Mouse (Mus musculus): ENCODE data around the gene Dbp. TPM values are rescaled to one million over a fixed set of nuclear protein-coding genes. Genes with fewer than 3 reads are reported as not detected.

Dbp gene
- polyA plus RNA-seq, 1 experiment from 2014 or later: 3.3 TPM

DNA sequence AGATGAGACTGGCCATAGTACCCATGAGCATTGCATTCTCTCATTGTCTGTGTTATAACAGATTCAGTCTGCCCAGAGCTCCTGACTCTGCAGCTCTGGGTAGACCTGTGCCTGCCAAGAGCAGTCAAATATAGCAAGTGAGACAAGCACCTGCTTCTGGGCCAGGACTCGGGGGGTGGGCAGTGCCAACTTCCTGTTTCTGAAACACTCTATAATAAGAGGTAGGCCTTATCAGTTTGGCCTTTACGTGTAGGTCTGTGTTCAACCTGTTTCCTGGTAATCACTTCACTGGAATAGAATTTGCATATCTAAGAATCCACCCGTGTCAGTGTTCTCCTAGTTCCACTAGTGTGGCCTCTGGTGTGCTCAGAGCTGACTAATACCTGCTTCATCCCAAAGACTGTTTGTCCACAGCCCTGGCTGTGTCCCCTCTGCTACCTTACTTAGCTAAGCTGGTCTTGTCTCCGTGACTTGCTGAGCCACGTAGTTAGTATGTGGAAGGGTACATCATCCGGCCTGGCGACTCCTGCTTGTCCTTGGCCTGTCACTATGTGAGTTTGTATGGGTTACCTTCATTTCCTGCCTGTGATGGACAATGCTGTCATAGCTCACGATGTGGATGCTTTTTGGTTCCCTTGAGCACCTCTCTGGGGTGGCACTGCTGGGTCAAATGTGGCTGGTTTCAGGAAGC lies 23.7 kb upstream of the Dbp start:
- H3K27ac ChIP-seq (replicated peaks): no peak overlapping the region
- no peaks in the 10 kb centered on the region for H3K9me3 ChIP-seq (replicated peaks)
- H3K36me3 ChIP-seq: no peaks in the 10 kb centered on the region
- peaks cover 11% of the 10 kb centered on the region for H3K4me1 ChIP-seq
- H3K4me3 ChIP-seq (replicated peaks): no peak overlapping the region
- H3K27me3 ChIP-seq (replicated peaks): no peaks in the 10 kb centered on the region
- no peak overlapping the region for H3K9ac ChIP-seq (replicated peaks)
- no peak for ATAC-seq (ENCODE audit: low FRiP score)
- 84% methylated on average over 8 of the region's 8 CpGs for WGBS
- H3K4me2 ChIP-seq: no peak overlapping the region

DNA sequence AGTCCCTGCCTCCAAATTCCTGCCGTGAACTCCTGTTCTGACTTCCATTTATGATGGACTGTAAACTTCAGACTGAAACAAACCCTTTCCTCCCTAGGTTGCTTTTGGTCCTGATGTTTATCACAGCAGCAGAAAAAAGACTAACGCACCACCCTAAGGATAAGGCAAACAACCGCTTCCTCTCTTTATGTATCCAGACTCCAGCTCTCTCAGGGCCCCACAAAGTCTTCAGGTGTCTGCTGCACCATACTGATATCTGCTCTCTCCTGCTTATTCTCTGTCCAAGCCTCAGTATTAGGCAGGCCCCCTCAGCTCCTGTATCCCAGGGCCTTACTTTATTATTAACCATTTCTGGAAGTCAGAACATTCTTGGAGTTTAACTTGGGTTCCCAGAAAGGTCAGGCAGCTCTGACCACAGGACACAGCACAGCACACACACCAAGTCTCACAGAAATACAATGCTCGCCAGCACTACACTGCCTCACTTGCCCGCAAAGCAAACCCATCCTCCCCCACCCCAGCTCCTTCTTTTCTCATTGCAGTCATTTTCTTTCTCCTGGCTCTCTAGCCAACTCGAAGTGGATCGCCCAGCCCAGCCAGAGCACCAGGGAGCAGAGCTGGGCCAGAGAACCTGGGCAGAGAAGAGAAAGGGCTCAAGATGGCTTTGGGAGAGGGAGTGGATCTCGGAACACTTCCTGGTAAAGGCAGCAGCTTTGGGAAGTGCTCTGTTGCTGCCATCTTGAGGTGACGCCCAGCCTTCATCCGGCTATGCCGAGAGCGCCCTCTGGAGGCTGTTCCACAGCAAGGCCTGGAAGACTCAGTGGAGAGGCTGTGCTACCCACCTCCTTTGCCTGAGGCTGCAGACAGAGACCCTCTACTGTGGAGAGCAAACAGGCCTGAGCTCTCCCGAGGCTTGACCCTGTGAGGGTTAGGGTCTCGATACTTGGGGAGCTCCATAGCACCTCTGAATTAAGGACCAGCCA lies 22.5 kb upstream of the Dbp start:
- 29% methylated on average over 14 of the region's 14 CpGs for WGBS
- H3K27ac ChIP-seq (replicated peaks): peak overlapping the region; percentile 68

DNA sequence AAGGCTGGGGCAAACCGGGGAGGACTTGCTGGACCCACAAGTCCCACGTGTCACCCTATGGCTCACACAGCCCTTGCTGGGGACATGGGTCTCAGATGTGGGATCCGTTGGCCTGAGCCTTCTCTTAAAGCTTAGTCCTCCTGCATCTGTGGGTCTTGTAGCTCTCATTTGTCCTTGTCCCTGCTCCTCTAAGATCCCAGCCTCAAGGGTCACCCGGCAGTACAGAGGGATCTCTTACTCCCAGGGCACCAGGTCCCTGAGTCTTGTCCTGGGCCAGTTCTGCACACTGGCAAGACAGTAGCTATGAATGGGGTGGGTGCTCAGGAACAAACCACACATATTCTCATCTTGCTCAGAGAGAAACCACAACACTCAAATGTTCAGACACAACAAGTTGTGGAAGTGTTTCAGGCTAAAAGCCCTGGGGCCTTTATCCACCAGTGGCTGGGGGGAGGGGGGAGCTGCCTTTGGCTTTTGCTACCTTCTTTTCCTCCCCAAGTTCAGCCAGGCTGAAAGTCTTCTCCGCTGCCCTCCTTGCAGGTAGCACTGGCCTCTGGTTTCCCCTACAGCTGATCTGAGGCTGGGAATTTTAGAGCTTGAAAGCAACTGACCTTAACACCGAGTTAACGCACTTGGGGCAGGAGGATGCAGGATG lies 21.4 kb upstream of the Dbp start, which contains the start of gene Ntn5:
Ntn5 (plus strand) TSS at position 627 of the 655 bp plus-strand sequence.
- WGBS: 76% methylated on average over 7 of the region's 7 CpGs
- Histone ChIP-seq H3K9ac (replicated peaks) (no peak within 1 kb of the TSS), H3K4me2 (no peak within 1 kb of the TSS), H3K36me3 (no peaks in the 10 kb centered on the region), H3K9me3 (replicated peaks) (no peaks in the 10 kb centered on the region), H3K27me3 (replicated peaks) (no peaks in the 10 kb centered on the region), H3K27ac (replicated peaks) (no peak within 1 kb of the TSS), H3K4me3 (replicated peaks) (no peak within 1 kb of the TSS), H3K4me1 (peaks cover 12% of the 10 kb centered on the region)
- no peak for ATAC-seq (ENCODE audit: low FRiP score)

More for the DNA sequence above, 22.5 kb upstream of the Dbp start:
- peak overlapping the region; percentile 47 for H3K4me2 ChIP-seq
- ATAC-seq (ENCODE audit: low FRiP score): peak; percentile 68
- no peak overlapping the region for H3K4me3 ChIP-seq (replicated peaks)
- H3K9ac ChIP-seq (replicated peaks): no peak overlapping the region
- H3K36me3 ChIP-seq: no peaks in the 10 kb centered on the region
- no peaks in the 10 kb centered on the region for H3K9me3 ChIP-seq (replicated peaks)
- H3K4me1 ChIP-seq: peaks cover 12% of the 10 kb centered on the region
- no peaks in the 10 kb centered on the region for H3K27me3 ChIP-seq (replicated peaks)

DNA sequence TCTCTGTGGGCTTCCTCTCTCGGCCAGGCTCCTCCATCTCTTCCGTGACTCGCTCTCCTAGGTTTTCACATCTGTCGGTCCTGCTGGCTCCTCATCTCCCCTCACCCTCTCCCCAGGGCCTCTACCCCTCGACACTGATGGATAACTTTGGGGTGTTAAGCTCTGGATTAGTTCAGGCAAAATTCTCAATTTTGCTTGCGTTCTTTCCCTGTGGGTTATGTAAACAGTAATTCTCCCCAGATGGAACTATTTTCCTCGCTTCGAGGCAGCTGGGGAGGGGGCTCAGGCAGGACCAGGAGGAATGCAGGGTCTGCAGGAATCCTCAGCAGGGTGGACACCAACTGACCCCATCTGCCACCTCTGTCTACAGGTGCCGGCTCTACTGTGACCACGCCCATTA lies 19.1 kb upstream of the Dbp start:
- ATAC-seq (ENCODE audit: low FRiP score): no peak
- no peaks in the 10 kb centered on the region for H3K9me3 ChIP-seq (replicated peaks)
- H3K9ac ChIP-seq (replicated peaks): no peak overlapping the region
- WGBS: 67% methylated on average over 10 of the region's 10 CpGs
- no peaks in the 10 kb centered on the region for H3K36me3 ChIP-seq
- no peak overlapping the region for H3K4me2 ChIP-seq
- H3K4me3 ChIP-seq (replicated peaks): no peak overlapping the region
- no peak overlapping the region for H3K27ac ChIP-seq (replicated peaks)
- H3K4me1 ChIP-seq: peaks cover 12% of the 10 kb centered on the region
- H3K27me3 ChIP-seq (replicated peaks): no peaks in the 10 kb centered on the region

DNA sequence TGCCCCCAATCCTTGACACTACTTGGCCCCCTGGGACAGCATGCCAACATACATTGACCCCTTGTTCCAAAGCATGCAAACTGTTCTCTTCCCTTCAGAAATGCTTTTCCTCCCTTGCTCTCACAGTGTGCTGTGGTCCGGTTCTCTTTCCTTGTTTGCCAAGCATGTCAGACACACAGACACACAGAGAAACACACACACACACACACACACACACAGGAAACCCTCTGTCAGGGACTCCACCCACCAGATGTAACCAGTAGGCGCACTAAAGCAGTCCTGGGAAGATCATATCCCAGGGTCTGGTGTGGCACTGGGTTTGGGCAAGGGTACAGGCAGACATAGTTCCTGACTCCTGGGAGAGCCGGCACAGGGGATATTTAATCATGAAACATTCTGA lies 18.0 kb upstream of the Dbp start:
- H3K9me3 ChIP-seq (replicated peaks): no peaks in the 10 kb centered on the region
- no peak for ATAC-seq (ENCODE audit: low FRiP score)
- no peaks in the 10 kb centered on the region for H3K27me3 ChIP-seq (replicated peaks)
- no peak overlapping the region for H3K4me2 ChIP-seq
- no peaks in the 10 kb centered on the region for H3K36me3 ChIP-seq
- H3K27ac ChIP-seq (replicated peaks): no peak overlapping the region
- WGBS: 66% methylated on average over 3 of the region's 3 CpGs
- peaks cover 12% of the 10 kb centered on the region for H3K4me1 ChIP-seq
- H3K9ac ChIP-seq (replicated peaks): no peak overlapping the region
- H3K4me3 ChIP-seq (replicated peaks): no peak overlapping the region

DNA sequence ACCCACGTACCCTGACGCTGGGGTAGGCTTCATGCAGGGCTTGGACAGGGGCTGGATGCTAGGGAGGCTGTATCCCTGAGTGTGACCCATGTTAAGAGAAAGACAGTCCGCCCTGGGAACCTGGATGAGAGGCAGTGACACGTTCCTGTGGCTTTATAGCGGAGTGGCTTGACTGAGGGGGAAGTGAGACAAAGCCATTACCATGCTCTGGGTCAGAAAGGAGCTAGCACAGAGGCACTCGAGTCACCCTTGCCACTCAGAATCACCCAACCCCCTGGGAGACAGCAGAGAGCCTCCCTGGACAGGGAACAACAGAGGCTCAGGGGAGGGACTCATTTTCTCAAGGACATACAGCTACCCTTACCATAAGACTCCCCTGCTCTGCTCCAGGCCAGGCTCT lies 15.8 kb upstream of the Dbp start:
- ATAC-seq (ENCODE audit: low FRiP score): no peak
- 55% methylated on average over 6 of the region's 6 CpGs for WGBS
- H3K9me3 ChIP-seq (replicated peaks): no peaks in the 10 kb centered on the region
- H3K27ac ChIP-seq (replicated peaks): no peak overlapping the region
- no peak overlapping the region for H3K4me3 ChIP-seq (replicated peaks)
- H3K27me3 ChIP-seq (replicated peaks): no peaks in the 10 kb centered on the region
- no peaks in the 10 kb centered on the region for H3K36me3 ChIP-seq
- peaks cover 6% of the 10 kb centered on the region for H3K4me1 ChIP-seq
- H3K9ac ChIP-seq (replicated peaks): no peak overlapping the region
- H3K4me2 ChIP-seq: no peak overlapping the region

DNA sequence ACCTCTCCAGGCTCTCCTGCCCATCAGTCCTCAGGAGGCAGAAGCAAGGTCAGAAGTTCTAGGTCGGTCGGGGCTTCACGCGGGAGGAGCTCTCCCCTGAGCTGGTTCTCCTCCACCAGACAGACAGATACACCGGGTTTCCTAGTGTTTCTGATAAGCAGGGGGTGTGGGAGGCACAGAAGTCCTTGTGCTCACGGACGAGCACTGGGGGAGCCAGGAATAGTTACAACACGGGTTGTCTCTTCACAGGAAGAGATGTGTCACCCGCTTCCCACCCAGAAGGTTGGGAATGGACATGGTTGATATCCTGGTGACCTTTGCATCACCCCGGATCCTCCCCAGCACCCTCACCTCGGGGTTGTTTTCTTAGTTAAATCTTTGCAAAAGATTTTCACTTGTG lies 15.1 kb upstream of the Dbp start:
- 86% methylated on average over 11 of the region's 11 CpGs for WGBS
- no peak for ATAC-seq (ENCODE audit: low FRiP score)
- H3K4me3 ChIP-seq (replicated peaks): no peak overlapping the region

DNA sequence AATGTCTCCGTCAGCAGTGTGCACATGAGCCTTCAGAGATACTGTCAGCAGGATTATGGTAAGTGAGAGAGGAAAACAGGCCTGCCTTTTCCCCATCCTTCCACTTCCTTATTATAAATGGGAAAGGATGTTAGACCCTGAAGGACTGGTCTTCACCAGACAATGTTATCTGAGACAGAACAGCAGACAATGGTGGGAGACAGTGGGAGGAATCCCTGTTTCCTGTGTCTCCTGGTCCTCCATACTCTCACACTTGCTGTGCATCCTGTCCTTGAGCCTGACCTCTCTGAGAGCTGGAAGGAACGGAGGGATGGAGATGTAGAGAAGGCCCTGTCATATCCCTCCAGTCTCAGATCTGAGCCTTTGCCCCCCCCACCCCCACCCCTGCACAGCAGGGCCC lies 12.5 kb upstream of the Dbp start:
- no peak overlapping the region for H3K4me2 ChIP-seq
- no peak for ATAC-seq (ENCODE audit: low FRiP score)
- no peak overlapping the region for H3K9ac ChIP-seq (replicated peaks)
- no peaks in the 10 kb centered on the region for H3K9me3 ChIP-seq (replicated peaks)
- WGBS: 92% methylated on average over 2 of the region's 2 CpGs
- H3K27me3 ChIP-seq (replicated peaks): no peaks in the 10 kb centered on the region
- H3K36me3 ChIP-seq: no peaks in the 10 kb centered on the region
- H3K4me3 ChIP-seq (replicated peaks): no peak overlapping the region
- H3K4me1 ChIP-seq: no peaks in the 10 kb centered on the region
- H3K27ac ChIP-seq (replicated peaks): no peak overlapping the region

More for the DNA sequence above, 15.1 kb upstream of the Dbp start:
- H3K9ac ChIP-seq (replicated peaks): no peak overlapping the region
- no peaks in the 10 kb centered on the region for H3K36me3 ChIP-seq
- no peaks in the 10 kb centered on the region for H3K9me3 ChIP-seq (replicated peaks)
- no peak overlapping the region for H3K4me2 ChIP-seq
- no peaks in the 10 kb centered on the region for H3K27me3 ChIP-seq (replicated peaks)
- peaks cover 6% of the 10 kb centered on the region for H3K4me1 ChIP-seq
- no peak overlapping the region for H3K27ac ChIP-seq (replicated peaks)

DNA sequence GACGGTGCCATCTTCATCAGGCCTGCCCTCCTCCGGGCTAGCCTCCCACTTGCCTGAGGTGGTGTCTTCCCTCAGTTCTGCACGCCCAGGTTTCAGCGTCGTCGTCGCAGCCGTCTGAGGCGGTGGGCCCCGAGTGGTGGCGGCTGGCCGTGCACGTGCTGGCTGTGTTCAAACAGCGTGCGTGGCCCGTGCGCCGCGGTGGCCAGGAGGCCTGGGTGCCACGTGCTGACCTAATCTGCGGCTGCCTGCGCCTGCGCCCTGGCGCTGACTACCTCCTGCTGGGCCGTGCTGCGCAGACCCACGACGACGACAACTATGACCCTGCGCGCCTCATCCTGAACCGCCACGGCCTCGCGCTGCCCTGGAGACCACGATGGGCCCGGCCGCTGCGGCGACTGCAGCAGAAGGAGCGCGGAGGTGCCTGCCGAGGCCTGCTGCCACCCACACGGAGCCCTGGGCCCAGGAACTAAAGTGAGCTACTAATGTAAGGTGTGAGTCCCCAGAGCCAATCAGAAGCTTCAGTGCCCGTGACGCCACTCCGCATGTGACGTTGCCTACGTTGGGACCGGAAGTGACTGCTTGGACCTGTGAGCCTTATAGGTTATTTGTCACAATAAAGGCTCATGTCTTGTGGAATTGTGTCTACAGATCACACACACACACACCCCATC lies 10.8 kb upstream of the Dbp start, which contains the start of gene Sec1:
Sec1 (minus strand) TSS at position 482 of the 671 bp plus-strand sequence.
- H3K27me3 ChIP-seq (replicated peaks): 0 out of 2 replicates have a peak, but pooled peaks cover 5% of the 10 kb centered on the region
- WGBS: 88% methylated on average over 50 of the region's 50 CpGs
- peaks cover 4% of the 10 kb centered on the region; the same call in 1 of the 2 replicates for H3K4me1 ChIP-seq
- H3K36me3 ChIP-seq: no peaks in the 10 kb centered on the region
- no peak for ATAC-seq (ENCODE audit: low FRiP score)
- H3K4me3 ChIP-seq (replicated peaks): no peak within 1 kb of the TSS
- H3K9ac ChIP-seq (replicated peaks): no peak within 1 kb of the TSS
- no peak within 1 kb of the TSS for H3K4me2 ChIP-seq
- H3K27ac ChIP-seq (replicated peaks): no peak within 1 kb of the TSS
- no peaks in the 10 kb centered on the region for H3K9me3 ChIP-seq (replicated peaks)

DNA sequence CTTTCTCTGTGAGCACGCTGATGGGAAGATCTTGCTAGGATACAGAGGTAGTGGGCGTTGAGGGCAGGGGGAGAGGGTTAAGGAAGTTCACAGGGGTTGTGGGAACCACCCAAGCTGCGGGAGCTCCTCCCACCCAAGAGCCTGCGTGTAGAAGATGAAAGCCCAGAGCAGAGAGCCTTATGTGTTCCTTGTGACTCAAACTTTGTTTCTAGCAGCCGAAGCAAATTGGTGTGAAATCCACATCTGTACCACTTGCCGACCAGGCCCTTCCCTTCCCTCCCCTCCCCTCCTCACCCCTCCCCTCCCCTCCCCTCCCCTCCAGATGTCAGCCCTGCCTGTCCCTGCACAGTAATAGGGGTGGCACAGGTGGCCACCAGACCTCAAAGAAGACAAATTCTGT lies 9.8 kb upstream of the Dbp start:
- Histone ChIP-seq H3K36me3 (no peaks in the 10 kb centered on the region), H3K9me3 (replicated peaks) (no peaks in the 10 kb centered on the region), H3K4me2 (no peak overlapping the region), H3K9ac (replicated peaks) (no peak overlapping the region), H3K27me3 (replicated peaks) (0 out of 2 replicates have a peak, but pooled peaks cover 5% of the 10 kb centered on the region), H3K27ac (replicated peaks) (no peak overlapping the region), H3K4me1 (peaks cover 14% of the 10 kb centered on the region), H3K4me3 (replicated peaks) (no peak overlapping the region)
- 7% methylated on average over 6 of the region's 6 CpGs for WGBS
- ATAC-seq (ENCODE audit: low FRiP score): no peak

DNA sequence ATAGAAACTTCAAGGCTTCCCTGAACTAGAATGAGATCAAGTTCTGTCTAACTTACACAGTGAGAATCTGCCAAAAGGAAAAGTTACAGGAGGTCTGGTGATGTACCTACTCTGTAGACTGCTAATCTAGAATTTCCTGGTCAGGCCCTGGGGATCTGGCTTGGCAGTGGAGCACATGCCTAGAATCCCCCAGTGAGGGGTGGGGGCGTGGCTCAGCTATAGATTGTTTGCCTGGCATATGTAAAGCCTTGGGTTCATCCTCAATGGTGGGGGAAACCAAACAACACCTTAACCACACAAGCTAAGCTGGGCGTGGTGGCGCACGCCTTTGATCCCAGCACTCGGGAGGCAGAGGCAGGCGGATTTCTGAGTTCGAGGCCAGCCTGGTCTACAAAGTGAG lies 7.0 kb upstream of the Dbp start:
- Histone ChIP-seq H3K36me3 (no peaks in the 10 kb centered on the region), H3K4me1 (peaks cover 38% of the 10 kb centered on the region), H3K27ac (replicated peaks) (no peak overlapping the region), H3K9ac (replicated peaks) (no peak overlapping the region), H3K9me3 (replicated peaks) (no peaks in the 10 kb centered on the region), H3K27me3 (replicated peaks) (0 out of 2 replicates have a peak, but pooled peaks cover 5% of the 10 kb centered on the region), H3K4me2 (no peak overlapping the region), H3K4me3 (replicated peaks) (no peak overlapping the region)
- no peak for ATAC-seq (ENCODE audit: low FRiP score)
- WGBS: 85% methylated on average over 6 of the region's 7 CpGs

Measured in neural tube, embryonic 15.5 days (tissue).